ENCODE assay signal across 23 mouse cellular contexts in the genomic region with DNA sequence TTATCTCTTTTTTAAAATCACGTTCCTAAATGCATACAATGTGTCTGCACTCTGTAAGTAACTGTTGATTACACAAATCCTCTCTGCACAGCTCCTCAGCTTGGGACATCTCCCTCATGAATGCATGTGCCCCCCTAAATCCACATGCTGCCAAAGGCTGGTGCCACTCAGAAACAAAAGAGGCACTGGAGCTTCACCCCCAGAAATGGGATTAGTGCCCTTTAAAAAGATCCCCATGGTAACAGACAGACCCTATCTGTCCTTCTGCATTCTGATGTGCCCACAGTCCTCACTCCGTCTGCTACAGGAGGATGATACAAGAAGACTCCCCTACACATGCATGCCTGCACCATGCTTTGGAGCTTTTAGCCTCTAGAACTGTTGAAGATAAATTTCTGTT. TPM values are rescaled to one million over a fixed set of nuclear protein-coding genes. Genes with fewer than 3 reads are reported as not detected.
A peak's percentile ranks its signal among the peaks of the same experiment; 100 is the strongest.
DNase-seq lines count a peak whose midpoint lies in the region; ATAC-seq lines count a peak whose summit lies in the region.
"Had no signal": no experiment of that assay in that cellular context is flagged by ENCODE, and none has a peak within 500 bp of the region (broad histone marks: within the 10 kb centered on the region; RNA-seq: fewer than 3 reads in every experiment).

No protein-coding gene starts in this region.

- ATAC-seq in forebrain, embryonic 11.5 days (replicated peaks; ENCODE audit: low FRiP score): no peak
- peak; percentile 78 for ATAC-seq in midbrain, embryonic 11.5 days (ENCODE audit: low FRiP score)
- ATAC-seq in midbrain, embryonic 15.5 days (replicated peaks): no peak
- peak; percentile 79 for ATAC-seq in midbrain, embryonic 13.5 days

- H3K9me3 ChIP-seq in forebrain, embryonic 10.5 days: 0 out of 2 replicates have a peak, but pooled peaks cover 3% of the 10 kb centered on the region
- no peaks in the 10 kb centered on the region for H3K9me3 ChIP-seq in forebrain, embryonic 11.5 days (ENCODE audit: control insufficient read depth, low read length)
- H3K9me3 ChIP-seq in midbrain, embryonic 11.5 days (ENCODE audit: control insufficient read depth, low read length): no peaks in the 10 kb centered on the region
- H3K9me3 ChIP-seq in midbrain, embryonic 15.5 days: no peaks in the 10 kb centered on the region
- no peaks in the 10 kb centered on the region for H3K9me3 ChIP-seq in midbrain, embryonic 13.5 days
- H3K9me3 ChIP-seq: kidney, embryonic 15.5 days; limb, embryonic 15.5 days had no signal

- H3K27me3 ChIP-seq in forebrain, embryonic 10.5 days (ENCODE audit: poor library complexity, severe bottlenecking): no peaks in the 10 kb centered on the region
- H3K27me3 ChIP-seq in forebrain, embryonic 11.5 days (ENCODE audit: control insufficient read depth, insufficient read depth, low read length): no peaks in the 10 kb centered on the region; the same call in 1 of the 2 replicates
- no peaks in the 10 kb centered on the region for H3K27me3 ChIP-seq in midbrain, embryonic 11.5 days (ENCODE audit: control insufficient read depth, insufficient read depth, low read length)
- H3K27me3 ChIP-seq in midbrain, embryonic 15.5 days (replicated peaks): no peaks in the 10 kb centered on the region
- no peaks in the 10 kb centered on the region for H3K27me3 ChIP-seq in midbrain, embryonic 13.5 days
- H3K27me3 ChIP-seq: kidney, embryonic 15.5 days; limb, embryonic 15.5 days had no signal

- H3K9ac ChIP-seq in forebrain, embryonic 11.5 days (ENCODE audit: low read length): no peak overlapping the region
- no peak overlapping the region for H3K9ac ChIP-seq in midbrain, embryonic 11.5 days (ENCODE audit: low read length)
- H3K9ac ChIP-seq in midbrain, embryonic 15.5 days: no peak overlapping the region
- H3K9ac ChIP-seq in midbrain, embryonic 13.5 days (replicated peaks): no peak overlapping the region
- H3K9ac ChIP-seq: kidney, embryonic 15.5 days; limb, embryonic 15.5 days; liver, embryonic 14.5 days; lung, embryonic 14.5 days had no signal

- peaks cover 18% of the 10 kb centered on the region for H3K4me1 ChIP-seq in forebrain, embryonic 10.5 days
- peaks cover 5% of the 10 kb centered on the region; the same call in 1 of the 2 replicates for H3K4me1 ChIP-seq in forebrain, embryonic 11.5 days (replicated peaks; ENCODE audit: control insufficient read depth, insufficient read depth, low read length)
- peaks cover 15% of the 10 kb centered on the region for H3K4me1 ChIP-seq in midbrain, embryonic 11.5 days (ENCODE audit: control insufficient read depth, insufficient read depth, low read length)
- peaks cover 6% of the 10 kb centered on the region; the same call in 1 of the 2 replicates for H3K4me1 ChIP-seq in midbrain, embryonic 15.5 days
- H3K4me1 ChIP-seq in midbrain, embryonic 13.5 days (replicated peaks): peaks cover 21% of the 10 kb centered on the region
- H3K4me1 ChIP-seq: kidney, embryonic 15.5 days; limb, embryonic 15.5 days had no signal

- no peak for DNase-seq in forebrain, embryonic 10.5 days (ENCODE audit: extremely low spot score, low spot score)
- no peak for DNase-seq in forebrain, embryonic 11.5 days (ENCODE audit: low spot score)
- peak; percentile 88 for DNase-seq in midbrain, embryonic 11.5 days (ENCODE audit: low spot score, missing footprints)
- no peak for DNase-seq in c-Kit-positive CD71-positive TER-119-positive erythroid progenitor cells, embryonic 14.5 days (ENCODE audit: low spot score)
- no peak for DNase-seq in lung, postnatal 4 days
- DNase-seq: adrenal gland, postnatal 25 days; cerebellum, adult 11 months; cerebellum, postnatal 10 days; gastrocnemius, postnatal 36 days; kidney, adult 11 months; kidney, postnatal 4 days; layer of hippocampus, adult 9-11 months; lung, embryonic 14.5 days; lung, postnatal 36 days; retina, postnatal 1 day; right cerebral cortex, postnatal 4 days; thymus, postnatal 25 days had no signal

- H3K4me3 ChIP-seq in forebrain, embryonic 10.5 days: no peak overlapping the region
- H3K4me3 ChIP-seq in forebrain, embryonic 11.5 days (ENCODE audit: low read depth, low read length): no peak overlapping the region
- no peak overlapping the region for H3K4me3 ChIP-seq in midbrain, embryonic 11.5 days (ENCODE audit: low read depth, low read length)
- H3K4me3 ChIP-seq in midbrain, embryonic 15.5 days: no peak overlapping the region
- H3K4me3 ChIP-seq in midbrain, embryonic 13.5 days (replicated peaks): no peak overlapping the region
- H3K4me3 ChIP-seq: kidney, embryonic 15.5 days; limb, embryonic 15.5 days; myocyte had no signal

- H3K36me3 ChIP-seq in forebrain, embryonic 10.5 days (replicated peaks): no peaks in the 10 kb centered on the region
- H3K36me3 ChIP-seq in forebrain, embryonic 11.5 days (ENCODE audit: control insufficient read depth, insufficient read depth, low read length): no peaks in the 10 kb centered on the region
- H3K36me3 ChIP-seq in midbrain, embryonic 11.5 days (ENCODE audit: control insufficient read depth, insufficient read depth, low read length): no peaks in the 10 kb centered on the region
- H3K36me3 ChIP-seq in midbrain, embryonic 15.5 days (replicated peaks): no peaks in the 10 kb centered on the region
- no peaks in the 10 kb centered on the region for H3K36me3 ChIP-seq in midbrain, embryonic 13.5 days
- H3K36me3 ChIP-seq: kidney, embryonic 15.5 days; limb, embryonic 15.5 days had no signal

- 0 out of 2 replicates have a peak overlapping the region, but pooled peaks have one; percentile 20 for H3K27ac ChIP-seq in forebrain, embryonic 10.5 days
- no peak overlapping the region for H3K27ac ChIP-seq in forebrain, embryonic 11.5 days (ENCODE audit: low read depth, low read length)
- H3K27ac ChIP-seq in midbrain, embryonic 11.5 days (ENCODE audit: low read depth, low read length): no peak overlapping the region
- no peak overlapping the region for H3K27ac ChIP-seq in midbrain, embryonic 15.5 days
- no peak overlapping the region for H3K27ac ChIP-seq in midbrain, embryonic 13.5 days
- H3K27ac ChIP-seq: kidney, embryonic 15.5 days; limb, embryonic 15.5 days; liver, embryonic 14.5 days had no signal

- H3K4me2 ChIP-seq in forebrain, embryonic 11.5 days (ENCODE audit: low read depth, low read length, severe bottlenecking): no peak overlapping the region
- H3K4me2 ChIP-seq in midbrain, embryonic 11.5 days: no peak overlapping the region
- H3K4me2 ChIP-seq in midbrain, embryonic 15.5 days: no peak overlapping the region
- H3K4me2 ChIP-seq in midbrain, embryonic 13.5 days (replicated peaks): no peak overlapping the region
- H3K4me2 ChIP-seq: kidney, embryonic 15.5 days; limb, embryonic 15.5 days; lung, embryonic 14.5 days had no signal

- 18% methylated on average over 2 of the region's 2 CpGs for WGBS in forebrain, embryonic 10.5 days
- 13% methylated on average over 2 of the region's 2 CpGs for WGBS in forebrain, embryonic 11.5 days
- WGBS in midbrain, embryonic 11.5 days: 8% methylated on average over 2 of the region's 2 CpGs
- 15% methylated on average over 2 of the region's 2 CpGs for WGBS in midbrain, embryonic 15.5 days
- 9% methylated on average over 2 of the region's 2 CpGs for whole genome bisulfite sequencing in midbrain, embryonic 13.5 days

RNA-seq across cellular contexts. Expression of gene Wdr11, which starts 23.3 kb away (rescaled TPM):
- 37.7 and 41.2 TPM in 2 replicates for polyA plus RNA-seq in forebrain, embryonic 10.5 days (2016; fragmentation: Nextera tagmentation; extraction: Ambion mirVana)
- 37.0 and 39.0 TPM in 2 replicates for polyA plus RNA-seq in forebrain, embryonic 11.5 days (2014; fragmentation: Nextera tagmentation; extraction: Ambion mirVana)
- 37.6 and 39.9 TPM in 2 replicates for polyA plus RNA-seq in midbrain, embryonic 11.5 days (2014; fragmentation: Nextera tagmentation; extraction: Ambion mirVana)
- 37.1 and 40.3 TPM in 2 replicates for polyA plus RNA-seq in midbrain, embryonic 15.5 days (2015; fragmentation: Nextera tagmentation; extraction: Ambion mirVana)
- 37.7 and 38.3 TPM in 2 replicates for polyA plus RNA-seq in midbrain, embryonic 13.5 days (2015; fragmentation: Nextera tagmentation; extraction: Ambion mirVana)

Comparison
In these comparisons a context has a peak if more than half of its experiments do, and no peak if none do; other contexts are left out.
1. ATAC-seq: peak in midbrain, embryonic 11.5 days (single experiment) and midbrain, embryonic 13.5 days (single experiment); none in forebrain, embryonic 11.5 days (single experiment) and midbrain, embryonic 15.5 days (single experiment).